Mouse (Mus musculus): ENCODE measurements around the gene Hipk4.

DNA sequence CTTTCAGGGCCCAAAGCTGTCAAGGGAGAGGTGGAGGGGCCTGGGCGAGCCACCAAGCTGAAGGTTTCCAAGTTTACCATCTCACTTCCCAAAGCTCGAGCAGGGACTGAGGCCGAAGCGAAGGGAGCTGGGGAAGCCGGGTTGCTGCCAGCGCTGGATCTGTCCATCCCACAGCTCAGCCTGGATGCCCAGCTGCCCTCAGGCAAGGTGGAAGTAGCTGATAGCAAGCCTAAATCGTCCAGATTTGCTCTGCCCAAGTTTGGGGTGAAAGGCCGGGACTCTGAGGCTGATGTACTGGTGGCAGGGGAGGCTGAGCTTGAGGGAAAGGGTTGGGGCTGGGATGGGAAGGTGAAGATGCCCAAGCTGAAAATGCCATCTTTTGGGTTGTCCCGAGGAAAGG lies 4.8 kb upstream of the Hipk4 start:
- TF ChIP-seq CTCF (IDR thresholded peaks at IDR 0.05; ENCODE audit: low read depth, low read length): no peak
- no peak for TF ChIP-seq POLR2A (IDR thresholded peaks at IDR 0.05; ENCODE audit: extremely low read depth, insufficient read depth, low read length)

Measured in liver, adult 2 months (tissue).